Mouse (Mus musculus): ENCODE results near the gene Selenon. TPM values are rescaled to one million over a fixed set of nuclear protein-coding genes. Genes with fewer than 3 reads are reported as not detected.

Gene Selenon
- polyA plus RNA-seq (2012; rRNA removed) (68.5 and 86.7 TPM in 2 replicates), polyA plus RNA-seq (2014; fragmentation: Nextera tagmentation; extraction: Ambion mirVana) (48.5 and 75.4 TPM in 2 replicates)

GRCm38 (mm10) chr4:134551494-134552316, at the start of gene Selenon:
Gene Selenon, minus strand, starts transcription at chr4:134552166.
- no peaks in the 10 kb centered on the region for H3K27me3 ChIP-seq (ENCODE audit: control insufficient read depth, insufficient read depth, low read length)
- peaks cover 8% of the 10 kb centered on the region; the same call in 1 of the 2 replicates for H3K4me1 ChIP-seq (ENCODE audit: control insufficient read depth, insufficient read depth, low read length)
- ATAC-seq (ENCODE audit: low FRiP score, low read depth) (peak; percentile 86), DNase-seq (ENCODE audit: low spot score) (peak; percentile 55)
- peak within 1 kb of the TSS; percentile 83 for H3K27ac ChIP-seq (replicated peaks; ENCODE audit: low read depth, low read length)
- no peak for TF ChIP-seq POLR2A (IDR thresholded peaks at IDR 0.05; ENCODE audit: borderline replicate concordance, extremely low read depth, insufficient read depth, insufficient read length)
- WGBS, result 1% methylated on average over 41 of the region's 67 CpGs
- H3K9me3 ChIP-seq (ENCODE audit: control insufficient read depth, low read length), result peaks cover 6% of the 10 kb centered on the region; the same call in 1 of the 2 replicates
- H3K36me3 ChIP-seq (ENCODE audit: control insufficient read depth, insufficient read depth, low read length), result peaks cover 39% of the 10 kb centered on the region
- peak within 1 kb of the TSS; percentile 64 for H3K4me2 ChIP-seq (replicated peaks; ENCODE audit: low read depth, low read length, severe bottlenecking)
- peak within 1 kb of the TSS; percentile 57 for H3K4me3 ChIP-seq (replicated peaks; ENCODE audit: low read length)
- peak within 1 kb of the TSS; percentile 92 for H3K9ac ChIP-seq (ENCODE audit: low read depth, low read length, severe bottlenecking)

DNA sequence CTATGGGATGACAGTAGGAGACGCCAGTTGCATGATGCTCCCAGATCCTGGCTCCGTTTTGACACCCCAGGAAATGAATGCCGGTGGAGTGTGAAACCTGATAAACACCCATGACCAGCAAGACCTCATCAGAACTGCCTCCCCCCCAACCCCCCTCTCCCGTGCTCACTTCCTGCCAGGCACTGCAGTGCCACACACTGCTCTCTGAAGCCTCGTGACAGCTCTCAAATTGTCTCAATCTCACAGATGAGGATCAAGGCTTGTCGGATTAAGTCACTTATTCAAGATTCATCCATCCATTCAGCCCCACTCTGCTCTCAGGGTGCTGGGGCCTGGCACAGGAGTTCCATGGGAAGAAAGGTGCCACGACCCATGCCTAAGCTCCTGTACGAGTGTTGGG, 49.4 kb upstream of the Selenon start:
- Histone ChIP-seq H3K36me3 (ENCODE audit: control insufficient read depth, insufficient read depth, low read length) (no peaks in the 10 kb centered on the region), H3K27me3 (ENCODE audit: control insufficient read depth, insufficient read depth, low read length) (no peaks in the 10 kb centered on the region), H3K4me2 (replicated peaks; ENCODE audit: low read depth, low read length, severe bottlenecking) (no peak overlapping the region), H3K9me3 (ENCODE audit: control insufficient read depth, low read length) (no peaks in the 10 kb centered on the region), H3K4me1 (ENCODE audit: control insufficient read depth, insufficient read depth, low read length) (peaks cover 3% of the 10 kb centered on the region), H3K4me3 (replicated peaks; ENCODE audit: low read length) (no peak overlapping the region), H3K9ac (ENCODE audit: low read depth, low read length, severe bottlenecking) (no peak overlapping the region), H3K27ac (replicated peaks; ENCODE audit: low read depth, low read length) (no peak overlapping the region)
- DNase-seq (ENCODE audit: low spot score) (no peak), ATAC-seq (ENCODE audit: low FRiP score, low read depth) (no peak)
- 42% methylated on average over 8 of the region's 8 CpGs for WGBS
- TF ChIP-seq POLR2A (IDR thresholded peaks at IDR 0.05; ENCODE audit: borderline replicate concordance, extremely low read depth, insufficient read depth, insufficient read length), result no peak

GRCm38 (mm10) chr4:134600777-134601176, 48.8 kb upstream of the Selenon start:
- H3K4me2 ChIP-seq (replicated peaks; ENCODE audit: low read depth, low read length, severe bottlenecking), result no peak overlapping the region
- H3K4me3 ChIP-seq (replicated peaks; ENCODE audit: low read length), result no peak overlapping the region
- DNase-seq (ENCODE audit: low spot score), result no peak
- no peaks in the 10 kb centered on the region for H3K9me3 ChIP-seq (ENCODE audit: control insufficient read depth, low read length)
- H3K9ac ChIP-seq (ENCODE audit: low read depth, low read length, severe bottlenecking), result no peak overlapping the region
- no peak overlapping the region for H3K27ac ChIP-seq (replicated peaks; ENCODE audit: low read depth, low read length)
- no peak for ATAC-seq (ENCODE audit: low FRiP score, low read depth)
- no peaks in the 10 kb centered on the region for H3K36me3 ChIP-seq (ENCODE audit: control insufficient read depth, insufficient read depth, low read length)
- TF ChIP-seq POLR2A (IDR thresholded peaks at IDR 0.05; ENCODE audit: borderline replicate concordance, extremely low read depth, insufficient read depth, insufficient read length), result no peak
- peaks cover 3% of the 10 kb centered on the region for H3K4me1 ChIP-seq (ENCODE audit: control insufficient read depth, insufficient read depth, low read length)
- 54% methylated on average over 7 of the region's 7 CpGs for WGBS
- H3K27me3 ChIP-seq (ENCODE audit: control insufficient read depth, insufficient read depth, low read length), result no peaks in the 10 kb centered on the region

- ATAC-seq (ENCODE audit: low FRiP score, low read depth), result no peak
- peaks cover 3% of the 10 kb centered on the region for H3K4me1 ChIP-seq (ENCODE audit: control insufficient read depth, insufficient read depth, low read length)
- 88% methylated on average over 9 of the region's 9 CpGs for WGBS
Measured at GRCm38 (mm10) chr4:134600060-134600459, 48.1 kb upstream of the Selenon start.

DNA sequence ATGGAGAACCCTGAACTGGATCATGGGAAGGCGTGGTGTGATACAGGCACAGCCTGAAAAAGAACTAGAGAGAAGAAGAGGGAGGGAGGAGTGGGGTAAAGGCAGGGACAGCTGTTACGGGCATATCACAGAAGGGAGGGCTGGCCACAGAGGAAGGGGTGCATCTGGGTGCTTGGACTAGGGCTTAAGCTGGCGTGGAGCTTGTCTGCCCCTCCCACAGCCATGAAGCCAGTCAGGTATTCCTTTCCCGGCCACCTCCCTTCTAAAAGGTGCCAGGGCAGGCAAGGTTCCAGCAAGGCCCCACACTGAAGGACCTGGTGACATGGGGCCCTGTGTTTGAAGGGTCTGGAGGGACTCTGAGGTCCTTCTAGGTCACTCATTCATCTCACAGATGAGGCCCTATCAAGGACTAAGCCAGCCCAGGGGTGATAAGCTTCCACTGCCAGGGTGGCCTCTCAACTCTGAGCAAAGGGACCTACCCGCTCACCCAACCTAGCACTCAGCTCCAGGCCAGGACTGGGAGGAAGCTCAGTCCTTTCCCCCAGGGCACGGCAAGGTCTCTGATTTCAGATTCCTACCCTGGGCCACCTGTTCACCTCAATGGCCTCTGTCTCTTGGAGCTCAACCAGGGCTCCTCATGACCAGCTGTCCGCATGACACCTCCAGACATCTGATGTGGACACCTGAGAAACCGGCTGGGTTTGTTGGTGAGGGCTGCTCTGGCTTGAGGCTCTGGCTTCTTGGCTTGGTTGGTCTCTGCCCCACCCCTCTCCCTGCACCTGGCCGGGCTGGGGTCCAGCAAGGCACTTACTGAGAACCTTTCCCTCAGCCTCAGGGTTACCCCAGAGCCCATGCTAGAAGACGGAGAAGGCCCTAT, 45.1 kb upstream of the Selenon start:
- DNase-seq (ENCODE audit: low spot score) (no peak), ATAC-seq (ENCODE audit: low FRiP score, low read depth) (0 out of 2 replicates have a peak, but pooled peaks have one; percentile 34)
- Histone ChIP-seq H3K4me1 (ENCODE audit: control insufficient read depth, insufficient read depth, low read length) (peaks cover 5% of the 10 kb centered on the region), H3K9ac (ENCODE audit: low read depth, low read length, severe bottlenecking) (no peak overlapping the region), H3K27ac (replicated peaks; ENCODE audit: low read depth, low read length) (no peak overlapping the region), H3K4me3 (replicated peaks; ENCODE audit: low read length) (no peak overlapping the region), H3K36me3 (ENCODE audit: control insufficient read depth, insufficient read depth, low read length) (no peaks in the 10 kb centered on the region), H3K4me2 (replicated peaks; ENCODE audit: low read depth, low read length, severe bottlenecking) (no peak overlapping the region), H3K27me3 (ENCODE audit: control insufficient read depth, insufficient read depth, low read length) (no peaks in the 10 kb centered on the region), H3K9me3 (ENCODE audit: control insufficient read depth, low read length) (no peaks in the 10 kb centered on the region)
- 70% methylated on average over 10 of the region's 10 CpGs for WGBS
- no peak for TF ChIP-seq POLR2A (IDR thresholded peaks at IDR 0.05; ENCODE audit: borderline replicate concordance, extremely low read depth, insufficient read depth, insufficient read length)

More at GRCm38 (mm10) chr4:134600060-134600459, 48.1 kb upstream of the Selenon start:
- TF ChIP-seq POLR2A (IDR thresholded peaks at IDR 0.05; ENCODE audit: borderline replicate concordance, extremely low read depth, insufficient read depth, insufficient read length), result no peak
- Histone ChIP-seq H3K36me3 (ENCODE audit: control insufficient read depth, insufficient read depth, low read length) (no peaks in the 10 kb centered on the region), H3K27me3 (ENCODE audit: control insufficient read depth, insufficient read depth, low read length) (no peaks in the 10 kb centered on the region), H3K4me3 (replicated peaks; ENCODE audit: low read length) (no peak overlapping the region), H3K9ac (ENCODE audit: low read depth, low read length, severe bottlenecking) (no peak overlapping the region), H3K4me2 (replicated peaks; ENCODE audit: low read depth, low read length, severe bottlenecking) (no peak overlapping the region), H3K27ac (replicated peaks; ENCODE audit: low read depth, low read length) (no peak overlapping the region), H3K9me3 (ENCODE audit: control insufficient read depth, low read length) (no peaks in the 10 kb centered on the region)
- DNase-seq (ENCODE audit: low spot score), result no peak

Measured in limb, embryonic 14.5 days (tissue).